Mouse (Mus musculus) hindbrain, embryonic 12.5 days (tissue): ENCODE measurements around the gene Il1r1. TPM values are rescaled to one million over a fixed set of nuclear protein-coding genes. Genes with fewer than 3 reads are reported as not detected.

Experiments
- ATAC-seq: fragments of 200-750 bp; cut with Nextera tagmentation; 2 replicates; pipeline ENCODE4 v1.8.0; 2017; ENCODE audit warnings: moderate TSS enrichment; ENCODE audit not compliant: low FRiP score
- H3K27ac ChIP-seq: fragments of 300-500 bp; sonication (generic); 2 replicates; pipeline ENCODE4 v1.5.1; 2016; ENCODE audit warnings: mild to moderate bottlenecking
- H3K27me3 ChIP-seq: fragments of 300-500 bp; sonication (generic); 2 replicates; pipeline ENCODE4 v1.6.1; 2016; ENCODE audit warnings: mild to moderate bottlenecking
- H3K36me3 ChIP-seq: fragments of 300-500 bp; sonication (generic); 2 replicates; pipeline ENCODE4 v1.6.1; 2016; ENCODE audit warnings: mild to moderate bottlenecking
- H3K4me1 ChIP-seq: fragments of 300-500 bp; sonication (generic); 2 replicates; pipeline ENCODE4 v1.6.1; 2016
- H3K4me2 ChIP-seq: fragments of 300-500 bp; sonication (generic); replicated peaks from 2 replicates; pipeline ENCODE4 v1.6.1; 2016; ENCODE audit warnings: mild to moderate bottlenecking
- H3K4me3 ChIP-seq: fragments of 300-500 bp; sonication (generic); 2 replicates; pipeline ENCODE4 v1.5.1; 2016; ENCODE audit warnings: mild to moderate bottlenecking
- H3K9ac ChIP-seq: fragments of 300-500 bp; sonication (generic); 2 replicates; pipeline ENCODE4 v1.6.1; 2016; ENCODE audit warnings: mild to moderate bottlenecking, moderate library complexity
- H3K9me3 ChIP-seq: fragments of 300-500 bp; sonication (generic); replicated peaks from 2 replicates; pipeline ENCODE4 v1.6.1; 2016; ENCODE audit warnings: mild to moderate bottlenecking
- WGBS: fragments of 180-500 bp; shearing (Covaris S2); methylation state at CpG from one replicate; pipeline ENCODE4 v1.1.7; 2016; 5-methylcytosine and 5-hydroxymethylcytosine counted together
- polyA plus RNA-seq: library from polyadenylated mRNA; unstranded; fragments of >200 nt; fragmentation: Nextera tagmentation; extraction: Ambion mirVana; gene quantifications from 2 replicates; pipeline ENCODE4 v1.2.1, GENCODE M21; 2016

The Il1r1 gene
- polyA plus RNA-seq, 1 experiment from 2014 or later, result 1.4 TPM

DNA sequence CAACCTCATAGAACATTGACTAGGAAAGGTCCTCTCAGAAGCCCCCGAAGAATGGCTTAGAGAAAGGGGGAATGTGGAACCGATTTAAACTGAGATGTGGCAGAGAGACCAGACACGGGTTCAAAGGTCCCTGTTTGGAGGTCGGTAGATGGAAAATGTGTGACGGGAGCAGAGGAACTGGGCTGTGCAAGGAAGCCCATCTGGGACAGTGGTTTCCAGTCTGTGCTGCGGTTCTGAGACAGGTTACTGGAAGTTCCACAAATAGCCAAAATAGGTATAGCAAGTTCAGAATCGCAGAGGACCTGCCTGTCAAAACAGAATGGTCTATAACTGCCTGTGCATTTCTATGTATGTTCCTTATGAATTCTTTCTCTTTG lies 38.2 kb downstream of the Il1r1 start:
- H3K4me1 ChIP-seq, result peaks cover 8% of the 10 kb centered on the region; the same call in 1 of the 2 replicates
- no peak overlapping the region for H3K9ac ChIP-seq
- 0 out of 2 replicates have a peak, but pooled peaks cover 6% of the 10 kb centered on the region for H3K27me3 ChIP-seq
- H3K36me3 ChIP-seq, result no peaks in the 10 kb centered on the region
- WGBS, result 76% methylated on average over 7 of the region's 7 CpGs
- no peak for ATAC-seq
- H3K9me3 ChIP-seq, result no peaks in the 10 kb centered on the region
- H3K4me3 ChIP-seq, result no peak overlapping the region
- no peak overlapping the region for H3K4me2 ChIP-seq
- no peak overlapping the region for H3K27ac ChIP-seq

DNA sequence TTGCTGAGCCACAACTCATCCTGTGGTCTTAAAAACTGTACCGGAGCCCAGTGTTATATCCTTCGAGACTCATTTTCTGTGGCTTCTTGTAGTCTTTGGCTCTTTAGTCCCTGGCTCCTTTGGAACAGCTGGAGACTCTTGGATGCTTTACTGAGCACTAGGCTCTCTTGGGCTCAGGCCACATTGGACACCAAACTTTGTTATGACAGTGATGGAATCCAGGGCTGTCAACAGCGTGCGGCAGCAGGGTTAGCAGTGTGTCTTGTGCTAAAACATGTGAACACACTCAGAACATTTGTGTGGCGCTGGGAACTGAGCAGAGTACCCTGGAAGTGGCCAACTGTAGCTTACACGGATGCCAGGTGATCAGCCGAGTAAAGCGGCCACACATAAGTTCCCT lies 38.8 kb downstream of the Il1r1 start:
- H3K36me3 ChIP-seq, result no peaks in the 10 kb centered on the region
- WGBS, result 91% methylated on average over 8 of the region's 8 CpGs
- H3K4me3 ChIP-seq, result no peak overlapping the region
- H3K27ac ChIP-seq, result no peak overlapping the region
- 0 out of 2 replicates have a peak, but pooled peaks cover 6% of the 10 kb centered on the region for H3K27me3 ChIP-seq
- peaks cover 8% of the 10 kb centered on the region; the same call in 1 of the 2 replicates for H3K4me1 ChIP-seq
- no peak overlapping the region for H3K4me2 ChIP-seq
- no peak overlapping the region for H3K9ac ChIP-seq
- no peaks in the 10 kb centered on the region for H3K9me3 ChIP-seq
- ATAC-seq, result no peak

DNA sequence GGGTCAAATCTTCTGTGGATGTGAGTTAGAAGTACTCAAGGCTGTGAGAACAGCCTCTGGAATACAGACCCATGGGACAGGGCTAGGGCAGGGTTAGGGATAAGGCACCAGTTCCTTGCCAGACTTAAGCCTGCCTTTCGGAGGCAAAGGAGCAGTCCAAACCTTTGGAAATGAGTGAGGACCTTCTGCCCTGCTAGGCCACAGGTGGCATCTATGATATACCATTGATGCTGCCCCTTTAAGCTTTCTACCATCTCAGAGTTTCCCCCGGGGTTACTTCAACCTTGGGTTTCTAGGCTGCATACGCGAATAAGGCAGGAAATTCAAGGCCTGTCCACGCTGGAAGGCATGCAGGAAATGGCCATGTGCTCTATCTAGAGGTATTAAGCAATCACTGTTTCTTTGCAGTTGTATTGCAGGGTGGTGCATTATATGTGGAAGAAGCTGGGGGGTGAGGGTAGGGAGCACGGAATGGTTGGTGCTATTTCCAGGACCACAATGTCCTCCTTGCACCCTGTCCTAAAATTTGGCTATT lies 40.5 kb downstream of the Il1r1 start:
- H3K36me3 ChIP-seq, result no peaks in the 10 kb centered on the region
- no peak for ATAC-seq
- no peak overlapping the region for H3K9ac ChIP-seq
- WGBS, result 77% methylated on average over 6 of the region's 6 CpGs
- H3K27ac ChIP-seq, result no peak overlapping the region
- no peaks in the 10 kb centered on the region for H3K9me3 ChIP-seq
- no peak overlapping the region for H3K4me2 ChIP-seq
- no peak overlapping the region for H3K4me3 ChIP-seq
- H3K27me3 ChIP-seq, result 0 out of 2 replicates have a peak, but pooled peaks cover 6% of the 10 kb centered on the region
- H3K4me1 ChIP-seq, result peaks cover 8% of the 10 kb centered on the region; the same call in 1 of the 2 replicates

DNA sequence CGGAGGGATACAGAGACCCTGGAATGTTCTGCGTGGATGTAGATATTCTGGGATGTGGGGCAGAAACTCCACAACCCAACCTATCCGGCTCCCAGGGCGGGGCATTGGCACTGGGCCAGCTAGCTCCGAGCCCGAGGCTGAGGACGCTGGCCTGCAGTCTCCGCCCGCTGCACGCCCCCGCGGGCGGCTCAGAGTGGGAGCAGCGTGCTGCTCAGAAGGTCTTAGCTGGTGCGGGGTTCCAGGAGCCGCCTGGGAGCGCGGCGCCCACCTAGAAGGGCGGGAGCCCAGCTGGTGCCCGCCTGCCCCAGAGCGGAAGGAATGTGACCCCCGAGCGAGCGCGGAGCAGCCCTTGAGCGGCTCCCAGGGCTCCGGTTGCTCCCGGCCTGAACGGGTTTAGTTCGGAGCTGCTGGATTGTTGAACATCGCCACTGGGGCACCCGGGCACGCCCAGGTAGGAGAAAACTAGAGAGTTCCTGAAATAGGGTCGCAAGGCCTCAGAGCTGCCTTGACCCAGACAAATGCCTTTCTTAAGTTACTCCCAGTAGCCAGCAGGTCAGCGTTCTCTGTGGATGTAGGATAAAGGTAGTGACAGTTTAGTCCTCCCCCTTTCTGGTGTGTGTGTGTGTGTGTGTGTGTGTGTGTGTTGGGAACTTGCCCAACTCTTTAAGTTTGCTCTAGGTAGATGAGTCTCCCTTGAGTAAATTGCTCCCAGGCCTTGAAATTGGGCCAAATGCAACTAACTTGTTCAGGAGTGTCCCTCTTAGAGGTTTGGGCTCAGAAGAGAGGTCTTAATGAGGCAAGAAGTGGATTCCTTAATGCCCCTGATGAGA lies 41.8 kb downstream of the Il1r1 start:
- H3K4me2 ChIP-seq, result peak overlapping the region; percentile 84
- WGBS, result 3% methylated on average over 36 of the region's 36 CpGs

DNA sequence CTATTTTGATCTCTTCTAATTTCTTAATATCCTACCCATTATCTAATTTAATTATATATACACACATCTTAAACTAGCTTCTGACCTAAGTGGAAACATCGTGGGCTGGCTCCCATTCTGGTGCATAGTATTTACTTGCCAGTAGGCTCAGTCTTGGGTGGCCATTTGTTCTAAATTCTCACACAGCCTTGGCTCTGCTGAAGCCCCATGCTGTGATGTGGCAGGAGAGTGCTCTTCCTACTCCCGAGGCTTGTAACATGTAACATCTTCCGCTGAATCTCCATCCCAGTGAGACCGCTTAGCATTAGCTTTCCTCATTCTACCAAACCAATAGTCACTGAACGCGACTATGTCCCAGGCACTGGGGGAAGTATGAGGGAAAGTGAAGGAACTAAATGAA lies 43.0 kb downstream of the Il1r1 start:
- Histone ChIP-seq H3K9me3 (no peaks in the 10 kb centered on the region), H3K4me1 (peaks cover 8% of the 10 kb centered on the region; the same call in 1 of the 2 replicates), H3K4me2 (no peak overlapping the region), H3K4me3 (no peak overlapping the region), H3K36me3 (no peaks in the 10 kb centered on the region), H3K27ac (no peak overlapping the region), H3K27me3 (0 out of 2 replicates have a peak, but pooled peaks cover 6% of the 10 kb centered on the region), H3K9ac (no peak overlapping the region)
- 87% methylated on average over 6 of the region's 6 CpGs for WGBS
- no peak for ATAC-seq

More for the DNA sequence above, 41.8 kb downstream of the Il1r1 start:
- Histone ChIP-seq H3K27me3 (0 out of 2 replicates have a peak, but pooled peaks cover 6% of the 10 kb centered on the region), H3K27ac (no peak overlapping the region), H3K9ac (peak overlapping the region; percentile 59), H3K9me3 (no peaks in the 10 kb centered on the region), H3K4me1 (peaks cover 8% of the 10 kb centered on the region; the same call in 1 of the 2 replicates), H3K4me3 (peak overlapping the region; percentile 41), H3K36me3 (no peaks in the 10 kb centered on the region)
- ATAC-seq, result peak; percentile 76

DNA sequence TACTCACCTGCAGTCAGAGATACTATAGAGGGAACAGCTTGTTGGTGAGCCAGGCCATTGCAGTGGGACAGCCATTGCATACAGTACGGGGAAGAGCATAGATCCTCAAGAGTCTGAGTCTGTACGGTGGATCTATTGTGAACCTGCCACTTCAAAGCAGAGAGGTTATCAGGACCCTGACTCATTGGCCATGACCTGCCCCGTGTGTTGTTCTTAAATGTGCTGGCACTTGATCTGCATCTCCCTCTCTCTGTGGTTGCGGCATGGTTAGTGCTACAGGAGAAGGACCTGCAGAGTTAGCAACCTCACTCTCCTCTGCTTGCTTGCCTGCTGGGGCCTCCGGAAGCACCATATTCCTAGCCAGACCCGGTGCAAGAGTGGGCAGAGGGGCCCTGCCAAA lies 43.7 kb downstream of the Il1r1 start:
- Histone ChIP-seq H3K4me2 (no peak overlapping the region), H3K27ac (no peak overlapping the region), H3K4me1 (peaks cover 8% of the 10 kb centered on the region; the same call in 1 of the 2 replicates), H3K4me3 (no peak overlapping the region), H3K36me3 (no peaks in the 10 kb centered on the region), H3K9me3 (no peaks in the 10 kb centered on the region), H3K27me3 (0 out of 2 replicates have a peak, but pooled peaks cover 6% of the 10 kb centered on the region), H3K9ac (no peak overlapping the region)
- 85% methylated on average over 6 of the region's 6 CpGs for WGBS
- no peak for ATAC-seq

DNA sequence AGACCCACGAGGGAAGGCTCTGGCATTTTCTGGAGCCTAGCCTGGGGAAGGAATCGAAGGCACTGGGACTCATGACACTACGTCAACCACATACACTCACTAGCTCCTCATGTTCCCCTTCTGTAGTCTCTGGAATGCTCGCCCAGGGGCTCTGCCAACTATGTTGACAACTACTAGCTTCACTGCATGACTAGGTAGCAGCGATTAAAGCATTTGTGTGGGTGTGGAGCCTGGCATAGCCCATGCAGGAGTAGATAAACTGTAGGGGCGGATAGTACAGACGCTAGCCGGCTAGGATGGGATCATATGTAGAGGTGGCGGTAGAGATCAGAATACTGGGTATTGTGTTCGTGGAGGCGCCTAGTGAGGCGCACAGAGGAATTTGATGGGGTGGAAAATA lies 45.5 kb downstream of the Il1r1 start:
- H3K36me3 ChIP-seq, result no peaks in the 10 kb centered on the region
- H3K9ac ChIP-seq, result no peak overlapping the region
- no peak overlapping the region for H3K4me2 ChIP-seq
- H3K4me3 ChIP-seq, result no peak overlapping the region
- ATAC-seq, result no peak
- H3K27me3 ChIP-seq, result 0 out of 2 replicates have a peak, but pooled peaks cover 6% of the 10 kb centered on the region
- peaks cover 8% of the 10 kb centered on the region; the same call in 1 of the 2 replicates for H3K4me1 ChIP-seq
- no peaks in the 10 kb centered on the region for H3K9me3 ChIP-seq
- no peak overlapping the region for H3K27ac ChIP-seq
- WGBS, result 94% methylated on average over 12 of the region's 12 CpGs

DNA sequence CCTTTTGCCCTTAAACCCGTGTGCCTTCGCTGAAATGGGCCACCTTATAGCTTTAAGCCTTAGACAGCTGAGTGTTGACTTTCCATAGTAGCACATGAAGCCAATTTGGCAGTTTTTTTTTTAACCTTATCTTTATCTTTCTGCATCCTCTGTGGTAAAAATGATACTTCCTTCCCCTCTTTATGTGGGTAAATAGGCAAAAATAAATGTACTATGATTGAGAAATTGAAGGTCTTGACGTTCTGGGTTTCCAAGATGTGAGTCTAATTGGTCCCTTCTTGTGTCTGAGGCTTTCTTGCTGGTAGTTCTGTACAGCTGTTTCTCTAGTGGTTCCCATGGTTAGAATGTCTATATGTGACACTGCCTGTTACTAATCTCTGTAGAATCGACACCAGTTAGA lies 46.2 kb downstream of the Il1r1 start:
- 0 out of 2 replicates have a peak, but pooled peaks cover 6% of the 10 kb centered on the region for H3K27me3 ChIP-seq
- peaks cover 7% of the 10 kb centered on the region; the same call in 1 of the 2 replicates for H3K4me1 ChIP-seq
- H3K4me3 ChIP-seq, result no peak overlapping the region
- H3K9ac ChIP-seq, result no peak overlapping the region
- no peaks in the 10 kb centered on the region for H3K36me3 ChIP-seq
- no peak overlapping the region for H3K27ac ChIP-seq
- WGBS, result 85% methylated on average over 4 of the region's 4 CpGs
- H3K9me3 ChIP-seq, result no peaks in the 10 kb centered on the region
- ATAC-seq, result no peak
- no peak overlapping the region for H3K4me2 ChIP-seq

DNA sequence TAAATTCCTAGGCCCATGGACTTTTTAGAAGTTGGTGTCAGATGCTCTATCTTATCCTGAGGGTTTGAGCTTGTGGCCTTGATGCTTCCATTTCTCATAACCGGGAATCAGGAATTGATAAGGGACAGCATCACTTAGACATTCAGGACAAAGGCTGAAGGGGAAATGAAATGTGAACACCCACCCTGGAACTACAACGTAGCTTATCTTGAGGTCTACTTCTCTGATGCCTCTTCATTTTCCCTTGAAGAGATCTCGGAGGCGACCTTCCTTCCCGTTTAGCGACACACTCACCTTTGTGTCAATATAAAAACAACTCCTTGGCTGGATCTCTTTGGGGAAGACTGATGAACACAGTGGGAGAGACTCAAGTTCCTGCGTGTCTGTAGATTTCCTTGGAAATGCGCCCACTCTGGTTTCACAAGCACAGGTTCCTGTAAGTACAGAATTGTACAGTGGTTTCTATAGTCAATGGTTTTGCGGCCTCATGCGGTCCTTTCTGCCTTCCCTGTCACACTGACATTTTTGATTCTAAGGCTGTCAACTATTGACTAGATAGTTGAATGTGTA lies 46.7 kb downstream of the Il1r1 start:
- Histone ChIP-seq H3K27me3 (0 out of 2 replicates have a peak, but pooled peaks cover 6% of the 10 kb centered on the region), H3K9ac (no peak overlapping the region), H3K4me1 (0 out of 2 replicates have a peak, but pooled peaks cover 4% of the 10 kb centered on the region), H3K4me3 (no peak overlapping the region), H3K4me2 (no peak overlapping the region), H3K36me3 (no peaks in the 10 kb centered on the region), H3K9me3 (no peaks in the 10 kb centered on the region), H3K27ac (no peak overlapping the region)
- no peak for ATAC-seq
- WGBS, result 92% methylated on average over 10 of the region's 10 CpGs

DNA sequence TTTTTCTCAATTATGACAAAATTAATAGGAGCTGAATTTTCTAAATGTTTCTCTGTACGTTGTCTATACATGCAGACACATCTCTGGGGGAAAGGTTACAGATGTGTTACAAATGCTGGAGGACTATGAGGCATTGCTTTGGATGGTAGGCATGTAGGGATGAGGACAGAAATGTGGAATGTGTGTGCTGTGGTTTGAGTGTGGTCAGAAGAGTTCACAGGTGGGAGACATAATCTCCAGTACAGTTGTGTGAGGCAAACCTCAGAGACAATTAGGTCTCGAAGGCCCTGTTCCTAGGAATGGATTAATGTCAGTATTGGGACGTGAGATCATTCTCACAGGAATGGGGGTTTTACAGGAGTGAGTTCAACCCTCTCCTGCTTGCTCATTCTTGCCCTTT lies 47.3 kb downstream of the Il1r1 start:
- no peaks in the 10 kb centered on the region for H3K4me1 ChIP-seq
- H3K9ac ChIP-seq, result no peak overlapping the region
- no peak overlapping the region for H3K4me2 ChIP-seq
- no peak for ATAC-seq
- 88% methylated on average over 3 of the region's 3 CpGs for WGBS
- 0 out of 2 replicates have a peak, but pooled peaks cover under 1% of the 10 kb centered on the region for H3K27me3 ChIP-seq
- H3K36me3 ChIP-seq, result no peaks in the 10 kb centered on the region
- no peaks in the 10 kb centered on the region for H3K9me3 ChIP-seq
- no peak overlapping the region for H3K27ac ChIP-seq
- no peak overlapping the region for H3K4me3 ChIP-seq

DNA sequence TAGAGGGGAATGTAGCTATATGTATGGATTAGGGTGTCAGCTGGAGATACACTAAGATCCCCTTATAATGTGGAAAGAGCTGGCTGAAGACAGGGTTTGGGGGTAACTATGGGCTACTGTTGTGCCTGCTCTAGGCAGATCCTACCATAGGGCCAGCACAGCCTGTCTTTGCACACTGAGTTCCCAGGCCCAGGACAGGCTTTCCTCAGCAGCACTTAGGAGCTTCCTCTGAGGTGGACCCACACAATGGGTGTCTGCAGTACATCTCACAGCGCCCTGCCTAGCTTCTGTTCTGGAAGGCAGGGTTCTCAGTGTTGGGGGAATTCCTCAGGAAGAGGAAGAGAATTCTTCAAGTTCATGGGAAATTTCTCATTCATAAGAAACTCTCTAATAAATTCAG lies 48.6 kb downstream of the Il1r1 start:
- H3K4me2 ChIP-seq, result no peak overlapping the region
- H3K27ac ChIP-seq, result no peak overlapping the region
- no peak for ATAC-seq
- H3K9ac ChIP-seq, result no peak overlapping the region
- H3K36me3 ChIP-seq, result no peaks in the 10 kb centered on the region
- no peaks in the 10 kb centered on the region for H3K27me3 ChIP-seq
- 80% methylated on average over 1 of the region's 1 CpGs for WGBS
- no peaks in the 10 kb centered on the region for H3K9me3 ChIP-seq
- H3K4me3 ChIP-seq, result no peak overlapping the region
- no peaks in the 10 kb centered on the region for H3K4me1 ChIP-seq

DNA sequence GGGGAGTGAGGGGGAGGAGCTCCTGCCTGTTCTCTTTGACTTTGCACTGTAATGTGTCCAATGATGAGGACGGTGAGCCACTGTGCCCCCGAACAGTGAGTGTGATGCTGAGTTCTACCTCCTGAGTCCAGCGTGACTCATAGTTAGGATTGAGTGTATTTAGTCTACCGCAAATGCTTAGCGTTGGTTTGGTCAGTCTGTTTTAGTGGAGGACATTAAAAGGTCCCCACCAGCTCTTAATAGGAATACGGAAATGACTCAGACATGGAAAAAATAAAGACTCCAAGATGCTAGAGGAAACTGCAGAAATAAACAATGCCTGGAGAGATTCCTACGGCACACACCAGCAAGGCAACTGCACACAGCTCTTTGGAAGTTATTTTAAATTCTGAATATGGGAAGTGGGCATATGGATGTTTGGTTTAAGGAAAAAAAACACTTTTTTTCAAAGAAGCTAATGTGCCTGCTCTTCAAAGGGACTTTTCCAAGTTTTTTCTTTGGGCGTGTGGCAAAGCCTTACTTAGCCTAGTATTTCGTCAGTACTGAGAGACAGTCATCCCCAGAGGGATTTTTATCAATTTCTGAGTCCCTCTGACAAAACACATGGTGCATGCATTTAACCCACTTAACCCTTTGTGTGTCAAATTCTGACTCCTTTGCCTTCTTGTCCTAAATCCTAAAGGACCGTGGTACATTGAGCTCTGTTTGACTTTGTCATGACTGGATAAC lies 50.6 kb downstream of the Il1r1 start:
- Histone ChIP-seq H3K9ac (no peak overlapping the region), H3K27ac (no peak overlapping the region), H3K4me3 (no peak overlapping the region), H3K4me2 (no peak overlapping the region), H3K36me3 (no peaks in the 10 kb centered on the region), H3K27me3 (no peaks in the 10 kb centered on the region), H3K9me3 (no peaks in the 10 kb centered on the region), H3K4me1 (no peaks in the 10 kb centered on the region)
- WGBS, result 79% methylated on average over 10 of the region's 10 CpGs
- no peak for ATAC-seq
